Mouse (Mus musculus): Measurements from ENCODE around the gene Simc1.
"Not testable (repeated sequence)": the region's sequence is repeated elsewhere in the genome, so short reads cannot be mapped to it uniquely, and the experiment has no call there.

- TF ChIP-seq MAZ (IDR thresholded peaks at IDR 0.05; ENCODE audit: low read depth, low read length); GATA1 (IDR thresholded peaks at IDR 0.05; ENCODE audit: low read depth, low read length); ETS1 (IDR thresholded peaks at IDR 0.05; ENCODE audit: low read depth, low read length); SIN3A (IDR thresholded peaks at IDR 0.05; ENCODE audit: low read length); ZKSCAN1 (IDR thresholded peaks at IDR 0.05; ENCODE audit: low read depth, low read length); TAL1 (IDR thresholded peaks at IDR 0.05; ENCODE audit: low read length); MEF2A (IDR thresholded peaks at IDR 0.05; ENCODE audit: extremely low read depth, insufficient replicate concordance, low read depth, low read length, poor library complexity, severe bottlenecking); CTCF (IDR thresholded peaks at IDR 0.05 in 2 of 3, conservative IDR thresholded peaks at IDR 0.05 in 1 of 3; ENCODE audit: control insufficient read depth in 1 of 3, insufficient read depth in 1 of 3, low read depth in 2 of 3, low read length in 3 of 3, poor library complexity in 1 of 3, severe bottlenecking in 1 of 3); POLR2AphosphoS5 (IDR thresholded peaks at IDR 0.05; ENCODE audit: borderline replicate concordance, low read depth, low read length); POLR2A (IDR thresholded peaks at IDR 0.05; ENCODE audit: control insufficient read depth in 1 of 2, insufficient read depth in 1 of 2, low read depth in 1 of 2, low read length in 2 of 2, poor library complexity in 1 of 2); ELF1 (IDR thresholded peaks at IDR 0.05; ENCODE audit: low read depth, low read length); CHD2 (IDR thresholded peaks at IDR 0.05; ENCODE audit: low read length); MAX (IDR thresholded peaks at IDR 0.05; ENCODE audit: low read length); HCFC1 (IDR thresholded peaks at IDR 0.05; ENCODE audit: low read depth, low read length): not testable (repeated sequence)
Measured at GRCm38 (mm10) chr13:54499551-54499950, 4.0 kb upstream of the Simc1 start.

All from MEL (cell line).